Mouse (Mus musculus): ENCODE data around the gene Arhgap21. TPM values are rescaled to one million over a fixed set of nuclear protein-coding genes. Genes with fewer than 3 reads are reported as not detected.

The Arhgap21 gene
- total and polyA plus RNA-seq, 3 experiments, result 18.1 to 74.5 (median 65.2) TPM

- intact Hi-C loops (cut with DNase I), result loop anchor here (2.0 to 5.0 kb wide), 5 partner anchors 47 to 235 kb away; partner anchors contain the start of genes Enkur and Thnsl1
- H3K4me1 ChIP-seq (ENCODE audit: control insufficient read depth, insufficient read depth, low read length), result peaks cover 3% of the 10 kb centered on the region
- peak overlapping the region; percentile 92 for H3K27ac ChIP-seq
- DNase-seq, result peak; percentile 93 to 97
- under 1% methylated on average over 49 of the region's 49 CpGs for WGBS
- H3K9ac ChIP-seq (ENCODE audit: low read depth, low read length), result peak overlapping the region; percentile 91
- no peaks in the 10 kb centered on the region for H3K27me3 ChIP-seq (ENCODE audit: control insufficient read depth, insufficient read depth, low read length)
- H3K4me3 ChIP-seq, result peak overlapping the region; percentile 68
- H3K79me2 ChIP-seq (replicated peaks; ENCODE audit: control insufficient read depth, insufficient read depth, low read length), result peaks cover under 1% of the 10 kb centered on the region; the same call in 1 of the 2 replicates
- H3K36me3 ChIP-seq (ENCODE audit: control insufficient read depth, insufficient read depth, low read length), result no peaks in the 10 kb centered on the region; the same call in 1 of the 2 replicates
- TF ChIP-seq POLR2A (IDR thresholded peaks at IDR 0.05; ENCODE audit: insufficient read depth, low read depth, low read length) (peak; percentile 85), EP300 (IDR thresholded peaks at IDR 0.05; ENCODE audit: insufficient read depth, low read depth, low read length) (0 out of 2 replicates have a peak, but pooled peaks have one; percentile 43), CTCF (IDR thresholded peaks at IDR 0.05) (no peak)
Measured at GRCm38 (mm10) chr2:20969201-20970200, 820 bp upstream of the Arhgap21 start.

GRCm38 (mm10) chr2:20967646-20968351 lies 882 bp downstream of the Arhgap21 start:
- Histone ChIP-seq H3K4me3 (peak overlapping the region; percentile 68), H3K79me2 (replicated peaks; ENCODE audit: control insufficient read depth, insufficient read depth, low read length) (peaks cover 2% of the 10 kb centered on the region; the same call in 1 of the 2 replicates), H3K9ac (ENCODE audit: low read depth, low read length) (peak overlapping the region; percentile 91), H3K27me3 (ENCODE audit: control insufficient read depth, insufficient read depth, low read length) (no peaks in the 10 kb centered on the region), H3K4me1 (ENCODE audit: control insufficient read depth, insufficient read depth, low read length) (peaks cover 4% of the 10 kb centered on the region), H3K36me3 (ENCODE audit: control insufficient read depth, insufficient read depth, low read length) (no peaks in the 10 kb centered on the region; the same call in none of the 2 replicates), H3K27ac (peak overlapping the region; percentile 92)
- intact Hi-C loops (cut with DNase I), result loop anchor here (2.0 to 5.0 kb wide), 5 partner anchors 49 to 237 kb away; partner anchors contain the start of genes Enkur and Thnsl1
- TF ChIP-seq EP300 (IDR thresholded peaks at IDR 0.05; ENCODE audit: insufficient read depth, low read depth, low read length) (no peak), POLR2A (IDR thresholded peaks at IDR 0.05; ENCODE audit: insufficient read depth, low read depth, low read length) (no peak), CTCF (IDR thresholded peaks at IDR 0.05) (no peak)
- DNase-seq, result peak; percentile 45 to 57
- under 1% methylated on average over 57 of the region's 57 CpGs for WGBS

GRCm38 (mm10) chr2:20967101-20967645 lies 1.5 kb downstream of the Arhgap21 start:
- H3K9ac ChIP-seq (ENCODE audit: low read depth, low read length), result peak overlapping the region; percentile 91
- DNase-seq, result peak; percentile 67 to 70
- no peaks in the 10 kb centered on the region for H3K27me3 ChIP-seq (ENCODE audit: control insufficient read depth, insufficient read depth, low read length)
- peaks cover 8% of the 10 kb centered on the region for H3K4me1 ChIP-seq (ENCODE audit: control insufficient read depth, insufficient read depth, low read length)
- TF ChIP-seq POLR2A (IDR thresholded peaks at IDR 0.05; ENCODE audit: insufficient read depth, low read depth, low read length), result no peak
- whole genome bisulfite sequencing, result 3% methylated on average over 13 of the region's 13 CpGs
- H3K79me2 ChIP-seq (replicated peaks; ENCODE audit: control insufficient read depth, insufficient read depth, low read length), result peaks cover 2% of the 10 kb centered on the region; the same call in 1 of the 2 replicates
- H3K4me3 ChIP-seq, result peak overlapping the region; percentile 68
- peaks cover 3% of the 10 kb centered on the region for H3K36me3 ChIP-seq (ENCODE audit: control insufficient read depth, insufficient read depth, low read length)
- peak overlapping the region; percentile 92 for H3K27ac ChIP-seq
- intact Hi-C loops (cut with DNase I), result loop anchor here (2.0 to 5.0 kb wide), 2 partner anchors 68 to 175 kb away; no protein-coding TSS in a partner anchor

- H3K4me3 ChIP-seq, result peak overlapping the region; percentile 68
- WGBS, result 25% methylated on average over 18 of the region's 18 CpGs
- H3K36me3 ChIP-seq (ENCODE audit: control insufficient read depth, insufficient read depth, low read length), result peaks cover 3% of the 10 kb centered on the region
- H3K27ac ChIP-seq, result peak overlapping the region; percentile 92
- H3K4me1 ChIP-seq (ENCODE audit: control insufficient read depth, insufficient read depth, low read length), result peaks cover 8% of the 10 kb centered on the region
- peak overlapping the region; percentile 91 for H3K9ac ChIP-seq (ENCODE audit: low read depth, low read length)
- DNase-seq, result peak in 1 of 2 experiments; percentile 22
- peaks cover 2% of the 10 kb centered on the region; the same call in 1 of the 2 replicates for H3K79me2 ChIP-seq (replicated peaks; ENCODE audit: control insufficient read depth, insufficient read depth, low read length)
- H3K27me3 ChIP-seq (ENCODE audit: control insufficient read depth, insufficient read depth, low read length), result no peaks in the 10 kb centered on the region
- intact Hi-C loops (cut with DNase I), result loop anchor here (2.0 to 5.0 kb wide), 2 partner anchors 68 to 176 kb away; no protein-coding TSS in a partner anchor
- TF ChIP-seq EP300 (IDR thresholded peaks at IDR 0.05; ENCODE audit: insufficient read depth, low read depth, low read length) (no peak), CTCF (IDR thresholded peaks at IDR 0.05) (no peak), POLR2A (IDR thresholded peaks at IDR 0.05; ENCODE audit: insufficient read depth, low read depth, low read length) (no peak)
Measured at GRCm38 (mm10) chr2:20966176-20967100, 2.2 kb downstream of the Arhgap21 start.
